Mouse (Mus musculus): Measurements from ENCODE around the gene Nfatc2ip. TPM values are rescaled to one million over a fixed set of nuclear protein-coding genes. Genes with fewer than 3 reads are reported as not detected.
"Not testable (repeated sequence)": the region's sequence is repeated elsewhere in the genome, so short reads cannot be mapped to it uniquely, and the experiment has no call there.

Nfatc2ip gene
- polyA plus RNA-seq, 1 experiment from 2014 or later, result 3.5 TPM

GRCm38 (mm10) chr7:126399548-126399947 lies 3.0 kb upstream of the Nfatc2ip start:
- peak; percentile 87 for DNase-seq (ENCODE audit: low spot score)
- no peaks in the 10 kb centered on the region for H3K27me3 ChIP-seq (ENCODE audit: control insufficient read depth, insufficient read depth, low read length)
- H3K4me2 ChIP-seq (ENCODE audit: low read depth, low read length), result no peak overlapping the region
- H3K9ac ChIP-seq (replicated peaks; ENCODE audit: low read length), result no peak overlapping the region
- no peak for ATAC-seq (replicated peaks; ENCODE audit: insufficient number of reproducible peaks, low FRiP score, low TSS enrichment, low read depth)
- H3K9me3 ChIP-seq (replicated peaks; ENCODE audit: control insufficient read depth, low read length), result no peaks in the 10 kb centered on the region
- WGBS, result 11% methylated on average over 5 of the region's 5 CpGs
- H3K27ac ChIP-seq (replicated peaks; ENCODE audit: low read depth, low read length), result no peak overlapping the region
- H3K4me3 ChIP-seq (ENCODE audit: low read depth, low read length), result no peak overlapping the region
- H3K36me3 ChIP-seq (replicated peaks; ENCODE audit: control insufficient read depth, insufficient read depth, low read depth, low read length), result no peaks in the 10 kb centered on the region
- no peaks in the 10 kb centered on the region for H3K4me1 ChIP-seq (ENCODE audit: control insufficient read depth, insufficient read depth, low read length)

GRCm38 (mm10) chr7:126397822-126398221 lies 1.3 kb upstream of the Nfatc2ip start:
- 93% methylated on average over 4 of the region's 4 CpGs for WGBS

DNA sequence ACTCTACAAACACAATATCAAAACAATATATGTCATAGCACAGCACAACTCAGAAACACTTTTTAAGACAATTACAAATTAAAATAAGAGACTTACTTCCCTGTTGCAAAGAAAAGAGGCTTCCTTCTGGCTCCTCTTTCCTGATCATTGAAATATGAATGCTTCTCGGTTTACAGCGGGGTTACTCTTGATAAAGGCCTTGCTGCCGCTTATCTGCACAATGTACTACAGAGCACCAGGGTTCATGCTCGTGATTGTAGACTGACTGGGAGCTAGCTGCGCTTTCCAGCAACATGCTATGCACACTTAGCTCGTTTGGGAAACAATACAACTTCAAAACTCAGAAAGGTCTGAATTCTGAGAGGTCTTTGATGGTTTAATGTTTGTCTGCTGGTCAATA lies 684 bp upstream of the Nfatc2ip start:
- Histone ChIP-seq H3K4me1 (ENCODE audit: control insufficient read depth, insufficient read depth, low read length) (no peaks in the 10 kb centered on the region), H3K4me3 (ENCODE audit: low read depth, low read length) (no peak overlapping the region), H3K27me3 (ENCODE audit: control insufficient read depth, insufficient read depth, low read length) (no peaks in the 10 kb centered on the region), H3K36me3 (replicated peaks; ENCODE audit: control insufficient read depth, insufficient read depth, low read depth, low read length) (no peaks in the 10 kb centered on the region), H3K4me2 (ENCODE audit: low read depth, low read length) (peak overlapping the region; percentile 24; the same call in 1 of the 2 replicates), H3K9ac (replicated peaks; ENCODE audit: low read length) (0 out of 2 replicates have a peak overlapping the region, but pooled peaks have one; percentile 15), H3K9me3 (replicated peaks; ENCODE audit: control insufficient read depth, low read length) (no peaks in the 10 kb centered on the region), H3K27ac (replicated peaks; ENCODE audit: low read depth, low read length) (no peak overlapping the region)
- ATAC-seq (replicated peaks; ENCODE audit: insufficient number of reproducible peaks, low FRiP score, low TSS enrichment, low read depth), result no peak
- DNase-seq (ENCODE audit: low spot score), result no peak
- WGBS, result 59% methylated on average over 6 of the region's 6 CpGs

More at GRCm38 (mm10) chr7:126397822-126398221, 1.3 kb upstream of the Nfatc2ip start:
- Histone ChIP-seq H3K4me1 (ENCODE audit: control insufficient read depth, insufficient read depth, low read length) (no peaks in the 10 kb centered on the region), H3K4me2 (ENCODE audit: low read depth, low read length) (no peak overlapping the region), H3K9ac (replicated peaks; ENCODE audit: low read length) (no peak overlapping the region), H3K9me3 (replicated peaks; ENCODE audit: control insufficient read depth, low read length) (no peaks in the 10 kb centered on the region), H3K36me3 (replicated peaks; ENCODE audit: control insufficient read depth, insufficient read depth, low read depth, low read length) (no peaks in the 10 kb centered on the region), H3K27ac (replicated peaks; ENCODE audit: low read depth, low read length) (no peak overlapping the region), H3K27me3 (ENCODE audit: control insufficient read depth, insufficient read depth, low read length) (no peaks in the 10 kb centered on the region), H3K4me3 (ENCODE audit: low read depth, low read length) (no peak overlapping the region)
- ATAC-seq (replicated peaks; ENCODE audit: insufficient number of reproducible peaks, low FRiP score, low TSS enrichment, low read depth) (no peak), DNase-seq (ENCODE audit: low spot score) (no peak)

GRCm38 (mm10) chr7:126392086-126392884 lies 4.3 kb downstream of the Nfatc2ip start:
- not testable (repeated sequence) for H3K4me1 ChIP-seq (ENCODE audit: control insufficient read depth, insufficient read depth, low read length); H3K4me3 ChIP-seq (ENCODE audit: low read depth, low read length); H3K27ac ChIP-seq (replicated peaks; ENCODE audit: low read depth, low read length); H3K4me2 ChIP-seq (ENCODE audit: low read depth, low read length); H3K36me3 ChIP-seq (replicated peaks; ENCODE audit: control insufficient read depth, insufficient read depth, low read depth, low read length); ATAC-seq (replicated peaks; ENCODE audit: insufficient number of reproducible peaks, low FRiP score, low TSS enrichment, low read depth); DNase-seq (ENCODE audit: low spot score); H3K9ac ChIP-seq (replicated peaks; ENCODE audit: low read length); H3K27me3 ChIP-seq (ENCODE audit: control insufficient read depth, insufficient read depth, low read length); H3K9me3 ChIP-seq (replicated peaks; ENCODE audit: control insufficient read depth, low read length)
- 90% methylated on average over 7 of the region's 7 CpGs for WGBS

DNA sequence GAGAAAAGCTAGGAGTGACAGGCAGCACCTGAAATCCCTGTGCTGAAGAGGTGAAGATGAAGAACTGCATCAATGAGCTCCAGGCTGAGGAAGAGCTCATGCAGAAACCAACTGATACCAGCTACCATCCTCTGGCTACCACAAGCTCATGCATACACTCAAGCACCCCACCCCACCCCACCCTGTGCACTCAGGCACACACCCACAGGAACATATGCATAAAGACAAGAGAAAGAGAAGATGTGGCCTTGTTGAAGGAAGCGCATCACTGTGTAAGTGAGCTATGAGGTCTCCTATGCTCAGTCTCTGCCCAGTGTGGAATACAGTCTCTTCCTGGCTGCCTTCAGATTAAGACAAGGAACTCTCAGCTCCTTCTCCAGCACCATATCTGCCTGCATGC lies 8.4 kb downstream of the Nfatc2ip start:
- WGBS, result 100% methylated on average over 1 of the region's 1 CpGs
- Histone ChIP-seq H3K4me2 (ENCODE audit: low read depth, low read length) (no peak overlapping the region), H3K9me3 (replicated peaks; ENCODE audit: control insufficient read depth, low read length) (no peaks in the 10 kb centered on the region), H3K4me1 (ENCODE audit: control insufficient read depth, insufficient read depth, low read length) (no peaks in the 10 kb centered on the region), H3K4me3 (ENCODE audit: low read depth, low read length) (no peak overlapping the region), H3K27ac (replicated peaks; ENCODE audit: low read depth, low read length) (no peak overlapping the region), H3K9ac (replicated peaks; ENCODE audit: low read length) (no peak overlapping the region), H3K36me3 (replicated peaks; ENCODE audit: control insufficient read depth, insufficient read depth, low read depth, low read length) (no peaks in the 10 kb centered on the region; the same call in 1 of the 2 replicates), H3K27me3 (ENCODE audit: control insufficient read depth, insufficient read depth, low read length) (no peaks in the 10 kb centered on the region)
- DNase-seq (ENCODE audit: low spot score) (no peak), ATAC-seq (replicated peaks; ENCODE audit: insufficient number of reproducible peaks, low FRiP score, low TSS enrichment, low read depth) (no peak)

DNA sequence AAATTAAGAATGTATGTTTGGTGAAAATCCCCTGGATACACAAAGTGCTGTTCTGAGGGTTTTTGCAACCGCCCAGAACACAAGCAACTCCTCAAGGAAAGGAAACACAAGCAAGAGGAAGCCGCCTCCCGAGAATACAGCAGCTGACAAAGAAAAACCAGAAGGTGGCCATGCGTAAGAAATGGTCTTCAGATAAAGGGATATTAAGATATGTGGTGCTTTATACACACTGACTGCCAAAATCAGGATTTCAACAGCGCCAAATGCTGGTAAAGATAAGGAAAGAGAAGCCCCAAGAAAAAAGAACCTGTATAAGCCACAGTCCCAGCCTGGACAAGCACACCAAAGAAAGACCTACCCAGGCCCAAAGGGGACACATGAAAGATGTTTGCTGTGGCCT lies 13.0 kb downstream of the Nfatc2ip start:
- no peaks in the 10 kb centered on the region for H3K27me3 ChIP-seq (ENCODE audit: control insufficient read depth, insufficient read depth, low read length)
- H3K27ac ChIP-seq (replicated peaks; ENCODE audit: low read depth, low read length), result no peak overlapping the region
- no peak overlapping the region for H3K4me3 ChIP-seq (ENCODE audit: low read depth, low read length)
- no peak overlapping the region for H3K9ac ChIP-seq (replicated peaks; ENCODE audit: low read length)
- ATAC-seq (replicated peaks; ENCODE audit: insufficient number of reproducible peaks, low FRiP score, low TSS enrichment, low read depth) (no peak), DNase-seq (ENCODE audit: low spot score) (no peak)
- WGBS, result 82% methylated on average over 5 of the region's 5 CpGs
- H3K9me3 ChIP-seq (replicated peaks; ENCODE audit: control insufficient read depth, low read length), result no peaks in the 10 kb centered on the region
- H3K36me3 ChIP-seq (replicated peaks; ENCODE audit: control insufficient read depth, insufficient read depth, low read depth, low read length), result no peaks in the 10 kb centered on the region
- H3K4me1 ChIP-seq (ENCODE audit: control insufficient read depth, insufficient read depth, low read length), result no peaks in the 10 kb centered on the region
- no peak overlapping the region for H3K4me2 ChIP-seq (ENCODE audit: low read depth, low read length)

GRCm38 (mm10) chr7:126377278-126378158 lies 19.0 kb downstream of the Nfatc2ip start, which contains the start of gene Spns1:
Spns1 (minus strand) TSS chr7:126377450.
- Histone ChIP-seq H3K27me3 (ENCODE audit: control insufficient read depth, insufficient read depth, low read length) (no peaks in the 10 kb centered on the region), H3K9ac (replicated peaks; ENCODE audit: low read length) (peak within 1 kb of the TSS; percentile 84), H3K4me1 (ENCODE audit: control insufficient read depth, insufficient read depth, low read length) (no peaks in the 10 kb centered on the region), H3K27ac (replicated peaks; ENCODE audit: low read depth, low read length) (0 out of 2 replicates have a peak within 1 kb of the TSS, but pooled peaks have one; percentile 22), H3K4me3 (ENCODE audit: low read depth, low read length) (peak within 1 kb of the TSS; percentile 94), H3K4me2 (ENCODE audit: low read depth, low read length) (peak within 1 kb of the TSS; percentile 94), H3K36me3 (replicated peaks; ENCODE audit: control insufficient read depth, insufficient read depth, low read depth, low read length) (no peaks in the 10 kb centered on the region; the same call in 1 of the 2 replicates), H3K9me3 (replicated peaks; ENCODE audit: control insufficient read depth, low read length) (no peaks in the 10 kb centered on the region)
- WGBS, result 0% methylated on average over 33 of the region's 33 CpGs
- peak; percentile 99 for DNase-seq (ENCODE audit: low spot score)
- peak; percentile 93 for ATAC-seq (replicated peaks; ENCODE audit: insufficient number of reproducible peaks, low FRiP score, low TSS enrichment, low read depth)

All from embryonic facial prominence, embryonic 11.5 days (tissue).